Mouse (Mus musculus) T-helper 1 cell (primary cell): ENCODE results near the gene Traf2.

ENCODE experiments used
- in situ Hi-C: fragments of 300-600 bp; cut with MboI, MseI; formaldehyde crosslinking; loops from one replicate; pipeline ENCODE4 v1.15.1; 2025; ENCODE audit warnings: high pct_unique_total_duplicates

Traf2 gene

DNA sequence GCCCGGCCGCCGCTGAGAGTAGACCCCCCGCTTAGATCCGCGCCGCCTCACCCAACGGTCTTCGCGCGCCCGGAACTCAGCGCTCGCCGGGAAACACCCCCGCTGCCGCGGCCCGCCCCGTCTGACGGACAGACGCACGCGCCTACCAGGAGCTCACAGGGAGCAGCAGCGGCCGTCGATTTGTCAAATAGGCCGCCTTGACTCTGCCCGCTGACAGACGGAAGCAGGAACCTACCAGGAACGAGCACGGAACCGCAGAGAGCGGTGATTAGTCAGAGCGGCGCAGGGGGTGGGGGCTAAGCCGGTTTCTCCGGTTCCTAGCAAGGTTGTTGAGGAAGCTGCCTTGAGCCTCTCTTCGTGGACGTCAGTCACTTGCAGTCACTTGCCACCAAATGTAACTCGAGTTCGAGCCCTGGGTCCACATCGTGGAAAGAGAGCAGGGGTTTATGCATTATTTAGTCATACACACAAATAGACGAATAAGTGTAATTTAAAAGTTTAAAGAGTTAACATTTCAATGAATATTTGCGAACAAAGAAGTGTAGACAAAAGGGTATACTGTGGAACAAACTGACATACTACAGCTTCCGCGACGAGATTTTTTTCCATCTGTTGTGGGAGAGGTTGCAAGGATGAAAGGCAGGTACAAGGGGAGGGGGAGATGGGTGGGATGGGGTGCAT, at the start of gene Traf2:
TSS of gene Traf2 (minus strand) at position 130 of the 681 bp plus-strand sequence.
- in situ Hi-C loops, result no loop called here

DNA sequence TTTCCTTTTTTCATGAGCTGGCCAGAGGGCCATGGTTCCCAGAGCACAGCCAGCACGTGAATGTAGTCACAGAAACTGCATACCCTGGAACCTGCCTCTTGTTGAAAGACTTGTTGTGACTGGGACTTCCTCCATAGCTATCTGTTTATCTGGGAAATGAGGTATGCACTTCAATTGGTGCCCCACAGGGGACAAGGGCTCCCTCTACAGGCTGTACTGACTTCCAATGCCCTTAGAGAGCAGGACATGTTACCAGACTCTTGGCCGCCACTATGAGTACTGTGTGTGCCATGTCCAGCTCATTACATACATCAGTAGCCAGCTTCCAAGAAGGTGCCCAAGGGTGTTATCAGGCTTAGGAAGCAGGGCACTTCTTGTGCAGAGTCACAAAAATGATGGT, 45.1 kb upstream of the Traf2 start:
- in situ Hi-C loops, result no loop called here

DNA sequence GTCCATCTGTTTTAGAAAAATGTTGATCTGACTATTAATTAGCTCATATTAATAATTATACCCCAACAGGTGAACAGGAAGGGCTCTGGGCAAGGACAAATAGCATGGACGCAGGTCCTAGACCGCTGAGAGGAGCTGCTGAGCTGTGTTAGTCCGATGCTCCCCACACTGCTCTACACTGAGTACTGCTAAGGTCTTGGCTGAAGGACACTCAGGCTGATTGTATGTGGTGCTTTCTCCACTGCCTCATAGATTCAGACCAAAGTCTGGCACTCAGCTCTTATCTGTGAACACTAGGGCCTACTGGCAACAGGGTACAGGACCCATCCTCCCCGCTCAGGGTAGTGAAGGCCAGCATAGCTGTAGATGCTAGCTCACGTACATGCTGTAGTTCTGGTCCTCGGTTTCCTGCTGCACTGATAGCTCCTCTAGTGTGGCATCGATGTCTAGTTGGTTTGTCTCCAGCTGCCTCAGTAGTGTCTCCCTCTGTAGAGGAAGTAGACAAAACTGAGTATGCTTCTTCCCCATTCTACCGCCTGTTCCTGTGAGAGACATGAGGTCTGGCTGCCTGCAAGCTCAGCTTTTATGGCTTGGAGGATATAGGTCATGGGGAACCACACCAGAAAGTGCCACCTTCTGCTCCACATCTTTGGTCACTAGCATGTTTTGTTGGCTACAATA, 41.6 kb upstream of the Traf2 start:
- in situ Hi-C loops, result no loop called here

DNA sequence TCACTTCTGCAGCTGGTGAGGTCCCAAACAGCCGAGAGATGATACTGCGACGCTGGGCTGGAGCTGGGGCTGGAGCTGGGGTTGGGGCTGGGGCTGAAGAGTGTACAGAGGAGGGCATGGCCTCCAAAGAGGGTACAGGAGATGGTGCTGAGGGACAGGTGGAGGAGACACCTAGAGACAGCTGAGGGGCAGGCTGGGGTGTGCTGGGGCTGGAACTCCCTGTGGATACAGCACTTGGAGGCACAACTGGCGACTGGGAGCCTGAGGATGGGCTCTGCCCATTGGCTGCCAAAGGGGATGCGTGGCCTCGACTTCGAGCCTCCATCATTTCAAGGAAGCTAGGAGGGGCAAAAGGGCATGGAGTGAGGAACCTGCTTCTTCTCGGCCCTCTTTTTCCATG, 40.5 kb upstream of the Traf2 start:
- in situ Hi-C loops, result no loop called here

DNA sequence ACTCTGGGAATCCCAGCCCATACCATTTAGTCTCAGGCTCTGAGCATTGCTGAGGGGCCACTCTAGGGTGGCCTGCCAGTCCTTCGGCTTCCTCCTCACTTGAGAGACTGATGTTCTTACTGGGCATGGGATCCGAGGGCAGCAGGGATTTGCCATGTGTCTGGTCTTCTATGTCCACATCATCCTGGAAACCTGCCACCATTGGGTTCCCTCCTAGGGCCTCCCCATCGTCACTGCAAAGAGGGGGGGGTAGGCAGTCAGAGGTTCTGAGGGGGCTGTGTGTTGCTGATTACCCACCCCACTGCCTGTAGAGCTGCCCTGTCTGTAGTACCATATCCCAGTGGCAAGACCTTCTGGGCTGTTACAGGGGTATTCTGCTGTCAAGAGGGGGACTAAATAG, 38.9 kb upstream of the Traf2 start:
- in situ Hi-C loops, result no loop called here

DNA sequence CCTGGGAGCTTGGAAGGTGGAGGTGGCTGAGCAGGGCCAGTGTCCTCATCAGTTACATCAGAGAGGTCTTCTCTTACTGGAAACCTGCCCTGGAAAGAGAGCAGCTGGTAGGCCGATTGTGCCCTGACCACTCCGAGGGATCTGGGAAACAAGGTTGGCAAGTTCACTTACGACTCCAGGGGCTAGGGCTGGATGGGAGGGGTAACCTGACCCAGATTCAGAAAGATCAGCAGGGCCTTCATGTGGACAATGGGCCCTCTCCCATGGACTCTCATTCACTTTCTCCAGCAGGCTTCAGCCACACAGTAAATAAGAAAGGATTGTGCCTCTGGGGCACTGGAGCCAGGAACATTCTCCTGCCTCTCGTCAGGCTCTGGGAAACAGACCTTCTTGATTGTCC, 38.1 kb upstream of the Traf2 start:
- in situ Hi-C loops, result no loop called here

DNA sequence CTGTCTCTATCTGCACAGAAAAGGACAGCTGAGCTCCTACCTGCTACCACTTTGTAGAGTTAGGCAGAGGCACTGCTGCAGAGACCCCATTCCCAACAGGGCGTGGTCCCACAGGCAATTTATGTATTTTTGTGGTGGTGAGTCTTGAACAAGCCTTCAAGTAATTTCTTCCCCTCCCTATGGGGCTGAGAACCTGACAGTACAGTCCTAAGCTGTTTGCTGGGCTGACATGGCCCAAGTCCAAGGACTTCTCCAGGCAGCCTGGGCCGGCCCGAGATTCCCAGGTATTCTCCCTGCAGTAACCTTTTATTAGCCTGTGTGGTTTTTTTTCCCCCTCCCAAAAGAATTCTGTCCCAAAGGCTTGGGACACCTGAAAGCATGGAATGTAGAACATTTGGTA, 37.4 kb upstream of the Traf2 start:
- in situ Hi-C loops, result no loop called here

DNA sequence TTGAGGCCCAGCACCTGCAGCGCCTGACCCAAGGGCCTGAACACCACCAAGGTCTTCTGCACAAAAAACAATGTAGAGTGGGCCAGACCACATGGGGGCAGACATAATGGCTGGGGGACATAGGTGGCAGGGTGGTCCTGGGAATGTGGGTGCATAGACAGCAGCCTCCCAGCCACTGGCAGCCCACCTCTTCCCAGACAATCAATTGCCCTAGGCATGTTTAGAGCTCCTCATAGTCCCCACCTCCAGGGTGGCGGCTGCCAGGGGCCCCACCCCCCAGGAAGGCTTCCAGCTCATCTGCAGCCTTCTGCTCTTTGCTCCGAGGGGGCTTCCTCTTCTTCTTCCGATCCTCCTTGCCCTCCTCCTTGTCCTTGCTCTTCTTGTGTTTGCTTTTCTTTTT, 36.8 kb upstream of the Traf2 start:
- in situ Hi-C loops, result no loop called here

DNA sequence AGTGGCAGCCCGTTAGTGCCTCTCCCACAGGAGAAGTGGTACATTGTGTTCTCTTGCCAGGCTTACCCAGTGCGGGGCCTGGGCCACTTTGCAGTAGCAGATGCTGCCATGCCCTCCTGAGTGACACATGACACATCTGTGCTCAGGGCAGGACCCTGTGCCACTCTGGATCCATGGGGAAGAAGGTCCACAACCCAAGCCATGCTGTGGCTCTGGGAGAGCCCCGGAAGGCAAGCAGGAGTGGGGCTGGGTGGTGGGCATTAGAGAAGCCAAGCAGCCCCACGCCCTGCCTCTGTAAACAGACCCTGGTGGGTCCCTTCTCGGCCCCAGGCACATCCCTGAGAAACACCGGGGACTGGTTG, 36.4 kb upstream of the Traf2 start:
- in situ Hi-C loops, result no loop called here

DNA sequence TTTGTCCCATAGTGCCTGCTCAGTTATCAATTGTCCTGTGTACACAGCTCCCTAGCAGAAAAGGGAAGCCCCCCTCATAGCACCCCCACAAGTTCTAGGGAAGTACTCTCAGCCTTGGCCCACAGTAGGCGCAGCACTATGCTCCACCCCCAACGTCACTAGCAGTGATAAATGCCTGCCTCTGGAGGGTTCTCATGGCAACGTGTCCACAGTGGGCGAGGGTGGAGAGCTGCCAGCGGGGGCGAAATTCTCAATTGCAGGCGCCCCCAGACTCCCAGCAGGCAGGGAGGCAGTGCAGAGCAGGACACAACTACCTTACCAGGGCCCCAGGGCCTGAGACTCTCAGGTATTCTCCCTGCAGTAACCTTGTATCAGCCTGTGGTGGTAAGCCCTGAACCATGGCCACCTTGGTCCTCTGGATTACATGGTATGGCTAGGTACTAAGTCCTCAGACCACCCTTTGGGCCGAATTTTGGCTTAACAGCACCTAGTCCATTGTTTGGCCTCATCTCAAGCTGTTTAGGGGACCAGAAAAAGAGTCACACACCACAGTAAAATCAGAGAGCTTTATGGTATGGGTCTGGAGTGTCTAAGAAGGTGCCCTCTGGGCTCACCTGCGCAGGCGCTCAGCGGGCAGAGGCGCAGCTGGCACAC, 35.9 kb upstream of the Traf2 start:
- in situ Hi-C loops, result no loop called here

DNA sequence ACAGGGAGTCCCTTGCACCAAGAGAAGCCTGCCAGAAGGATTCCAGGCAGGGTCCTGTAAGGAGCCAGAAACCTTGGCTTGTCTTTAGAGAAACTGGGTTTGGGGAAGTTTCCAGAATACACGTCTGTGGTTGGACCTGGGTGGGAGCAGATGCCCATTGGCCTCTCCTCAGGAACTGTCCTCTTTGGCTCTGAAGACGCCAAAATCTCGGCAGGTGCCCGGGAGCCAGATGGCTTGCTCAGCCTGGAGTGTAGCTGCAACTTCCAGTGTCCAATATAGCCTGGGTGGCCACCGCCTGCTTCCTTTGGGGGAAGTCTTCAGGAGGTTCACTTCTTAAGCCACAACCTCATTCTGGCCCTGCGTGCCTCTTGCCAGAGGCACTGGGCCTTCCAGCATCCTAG, 35.2 kb upstream of the Traf2 start:
- in situ Hi-C loops, result no loop called here

DNA sequence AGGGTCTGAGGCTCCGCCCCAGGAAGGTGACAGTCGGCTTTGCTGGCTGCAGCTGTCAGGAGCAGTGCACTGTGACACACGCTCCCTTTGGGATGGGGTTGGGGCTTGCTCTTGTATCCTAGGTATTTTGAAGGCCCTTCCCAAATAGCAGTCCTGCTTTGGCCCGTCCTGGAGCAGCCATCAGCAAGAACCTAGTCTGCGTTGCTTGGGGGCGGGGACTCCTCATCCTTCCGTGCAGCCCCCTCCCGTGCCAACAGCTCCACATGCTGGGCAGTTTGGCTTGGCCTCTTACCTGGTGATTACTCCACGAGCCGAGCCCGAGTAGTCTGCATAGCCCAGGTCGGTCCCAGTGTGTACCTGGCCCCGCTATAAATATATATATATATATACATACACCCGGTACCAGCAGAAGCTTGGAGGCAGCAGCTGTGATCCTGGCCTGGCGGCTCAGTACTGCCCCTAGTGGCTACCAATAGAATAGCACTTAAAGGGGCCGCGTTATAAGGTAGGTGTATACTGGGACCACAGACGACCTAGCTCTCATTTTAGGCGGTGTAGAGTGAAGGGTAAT, 34.6 kb upstream of the Traf2 start, which contains the start of gene Ajm1:
TSS of gene Ajm1 (minus strand) at position 464 of the 571 bp plus-strand sequence.
- in situ Hi-C loops, result no loop called here

DNA sequence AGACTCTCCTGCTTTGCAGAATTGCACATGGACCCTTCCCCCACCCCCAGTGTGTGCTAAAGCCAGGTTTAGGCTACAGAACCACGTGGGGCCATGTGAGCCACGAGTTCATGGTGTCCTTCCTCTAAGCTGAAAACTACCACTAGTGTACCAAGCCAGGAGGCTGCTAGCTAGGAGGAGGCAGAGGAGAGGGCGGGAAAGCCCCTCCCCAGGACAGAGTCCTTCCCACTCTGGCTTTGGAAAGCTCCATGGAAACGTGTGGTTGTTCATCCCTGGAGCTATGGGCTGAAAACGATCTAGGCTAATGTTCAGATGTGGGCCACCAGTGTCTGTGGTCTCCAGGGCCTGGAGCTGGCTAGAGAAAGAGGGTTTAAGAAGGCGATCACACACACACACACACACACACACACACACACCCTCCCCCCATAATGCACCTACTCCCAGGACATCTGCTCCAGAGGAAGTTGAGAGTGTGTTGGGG, 33.9 kb upstream of the Traf2 start:
- in situ Hi-C loops, result no loop called here

DNA sequence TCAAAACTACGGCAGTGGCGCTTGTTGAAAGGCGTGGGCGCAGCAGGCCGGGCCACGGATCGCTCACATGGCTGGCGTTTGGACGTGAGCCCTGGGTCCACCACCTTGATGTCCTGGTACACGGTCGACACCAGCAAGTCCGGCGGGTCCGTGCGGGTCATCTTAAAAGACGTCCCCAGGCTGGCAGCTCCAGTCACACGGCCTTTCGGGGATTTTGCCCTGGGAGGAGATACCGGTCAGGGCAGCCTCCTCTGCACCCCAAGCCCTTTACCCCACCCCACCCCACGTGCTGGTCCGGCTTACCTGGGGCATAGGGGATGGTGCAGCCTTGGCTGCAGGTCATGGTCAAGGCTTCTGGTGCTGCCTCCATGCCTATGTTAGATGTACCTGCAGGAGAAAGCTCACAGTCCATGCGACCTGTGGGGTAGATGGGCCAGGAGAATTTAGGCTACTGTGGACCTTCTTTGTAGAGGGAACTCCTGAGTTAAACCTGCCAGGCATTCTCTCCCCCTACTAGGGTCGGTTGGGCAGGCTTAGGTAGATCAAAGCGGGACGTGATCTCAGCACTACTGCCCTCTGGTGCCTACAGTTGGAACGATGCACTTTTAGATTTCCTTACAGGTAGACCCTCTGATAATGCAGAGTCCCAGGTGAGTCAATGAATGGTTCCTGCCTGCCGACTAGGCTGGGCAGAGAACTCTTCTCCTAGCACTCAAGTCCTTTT, 33.2 kb upstream of the Traf2 start:
- in situ Hi-C loops, result no loop called here

DNA sequence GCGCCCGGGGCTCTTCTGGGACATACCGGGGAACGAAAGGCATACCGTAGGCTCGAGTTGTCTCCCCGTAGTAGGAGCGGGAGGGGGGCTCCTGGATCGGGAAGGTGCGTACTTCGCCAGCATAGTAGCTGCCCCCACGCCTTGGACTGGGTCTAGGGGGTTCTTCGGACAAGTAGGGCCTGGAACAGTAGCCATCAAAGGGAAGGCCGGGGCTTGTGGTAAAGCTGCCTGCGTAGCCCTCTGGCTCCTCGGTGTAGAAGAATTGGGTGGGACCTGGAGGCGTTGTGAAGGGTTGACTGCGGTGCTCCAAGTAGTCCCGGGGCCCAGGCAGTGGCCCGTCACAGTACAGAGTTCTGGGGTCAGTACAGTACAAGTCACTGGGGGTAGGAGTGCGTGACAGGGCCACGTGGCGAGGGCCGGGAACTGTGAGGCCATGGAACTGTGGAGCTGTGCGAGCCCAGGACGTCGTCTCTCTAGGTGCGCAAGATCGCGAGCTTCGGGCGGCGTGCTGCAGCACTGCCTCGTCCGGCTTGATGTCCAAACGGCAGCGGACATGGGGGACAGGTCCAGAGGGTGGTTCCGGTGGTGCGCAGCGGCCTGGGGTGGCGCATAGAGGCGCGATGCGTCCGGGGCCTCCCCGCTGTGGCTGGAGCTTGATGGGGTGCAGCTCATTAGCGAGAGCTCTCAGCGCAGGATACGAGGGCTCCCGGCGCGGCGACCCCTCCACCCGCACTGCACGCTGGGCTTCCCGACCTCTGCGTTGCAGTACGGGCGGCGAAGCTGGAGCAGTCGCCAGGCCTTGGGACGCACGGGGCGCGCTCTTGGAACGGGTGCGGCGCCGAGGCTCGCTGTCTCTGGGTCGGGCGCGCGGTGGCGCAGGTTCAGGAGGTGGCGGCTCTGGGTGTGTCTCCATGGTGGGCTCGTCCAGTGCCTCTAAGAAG, 32.3 kb upstream of the Traf2 start:
- in situ Hi-C loops, result no loop called here

DNA sequence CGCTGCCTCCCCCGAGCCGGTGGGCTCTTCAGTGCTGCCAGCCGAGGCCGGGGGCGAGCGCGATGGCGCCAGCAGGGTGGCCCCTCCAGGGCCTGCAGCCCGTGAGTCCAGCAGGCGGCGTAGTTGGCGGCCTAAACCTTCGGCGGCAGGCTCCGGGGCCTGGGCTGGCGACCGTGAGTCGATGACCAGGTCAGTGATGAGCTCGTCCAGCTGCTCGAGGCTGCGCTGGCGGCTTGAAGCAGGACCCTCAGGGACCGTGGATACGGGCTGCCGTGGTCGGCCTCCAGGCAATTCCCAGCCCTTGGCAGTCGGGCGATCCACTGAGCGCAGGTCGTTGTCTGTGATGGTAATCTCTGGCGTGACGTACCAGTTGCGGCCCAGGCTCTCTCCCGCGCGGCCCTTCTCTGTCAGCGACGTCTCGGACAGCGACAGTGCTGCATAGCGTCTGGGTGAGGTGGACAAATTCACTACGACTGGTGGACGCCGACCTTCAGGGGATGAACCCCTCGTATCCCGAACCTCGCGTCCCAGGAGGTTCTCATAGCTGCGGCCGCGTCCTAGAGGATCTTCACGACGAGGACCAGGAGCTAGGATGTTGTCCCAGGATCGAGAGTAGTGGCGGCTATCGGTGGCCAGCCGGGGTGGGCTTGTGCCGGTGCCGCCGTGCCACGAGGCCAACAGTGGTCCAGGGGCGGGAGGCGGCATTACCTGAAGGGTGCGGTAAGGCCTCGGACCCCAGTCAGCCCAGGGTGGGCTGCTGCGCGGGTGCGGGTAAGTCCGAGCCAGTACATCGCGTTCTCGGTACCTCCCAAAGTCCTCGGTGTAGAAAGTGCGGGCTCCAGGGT, 31.4 kb upstream of the Traf2 start:
- in situ Hi-C loops, result no loop called here

DNA sequence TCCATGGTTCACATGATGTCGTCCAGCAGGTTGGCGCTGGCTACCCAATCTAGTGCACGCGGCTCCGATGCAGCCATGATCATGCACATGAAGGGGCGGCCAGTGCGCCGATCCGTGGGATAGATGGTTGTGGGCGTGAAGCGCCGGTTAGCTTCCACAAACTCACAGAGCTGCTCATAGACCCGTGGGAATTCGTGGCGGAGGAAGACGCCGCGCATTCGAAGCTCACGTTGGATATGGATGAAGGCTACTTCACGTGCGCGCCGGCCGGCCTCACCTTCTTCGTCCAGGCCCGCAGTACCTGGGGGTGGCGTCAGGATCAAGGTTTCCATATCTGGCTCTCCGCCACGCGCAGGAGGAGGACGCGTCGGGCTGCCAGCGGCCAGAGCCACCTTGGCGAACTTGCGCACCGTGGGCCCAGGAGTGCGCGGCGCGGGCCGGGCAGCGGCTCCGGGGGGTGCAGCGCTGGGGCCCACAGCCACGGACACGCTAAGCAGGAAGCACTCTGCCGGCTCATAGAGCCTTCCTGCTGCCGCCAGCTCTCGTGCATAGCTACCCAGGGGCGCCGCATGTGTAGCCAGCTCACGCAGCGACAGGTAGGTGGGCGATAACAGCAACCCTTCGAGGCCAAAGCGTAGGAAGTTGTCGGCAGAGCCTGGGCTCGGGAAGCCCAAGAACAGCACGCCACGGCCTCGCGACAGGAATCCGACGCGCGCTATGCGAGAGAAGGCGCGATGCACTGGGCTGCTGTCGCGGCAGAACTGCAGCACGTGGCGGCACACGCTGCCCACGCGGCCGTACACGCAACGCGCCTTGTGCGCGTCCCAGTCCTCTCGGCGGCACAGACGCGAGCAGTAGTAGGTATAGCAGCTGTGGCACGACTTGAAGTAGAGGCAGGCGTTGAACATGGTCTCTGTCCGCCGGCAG, 30.5 kb upstream of the Traf2 start:
- in situ Hi-C loops, result no loop called here

DNA sequence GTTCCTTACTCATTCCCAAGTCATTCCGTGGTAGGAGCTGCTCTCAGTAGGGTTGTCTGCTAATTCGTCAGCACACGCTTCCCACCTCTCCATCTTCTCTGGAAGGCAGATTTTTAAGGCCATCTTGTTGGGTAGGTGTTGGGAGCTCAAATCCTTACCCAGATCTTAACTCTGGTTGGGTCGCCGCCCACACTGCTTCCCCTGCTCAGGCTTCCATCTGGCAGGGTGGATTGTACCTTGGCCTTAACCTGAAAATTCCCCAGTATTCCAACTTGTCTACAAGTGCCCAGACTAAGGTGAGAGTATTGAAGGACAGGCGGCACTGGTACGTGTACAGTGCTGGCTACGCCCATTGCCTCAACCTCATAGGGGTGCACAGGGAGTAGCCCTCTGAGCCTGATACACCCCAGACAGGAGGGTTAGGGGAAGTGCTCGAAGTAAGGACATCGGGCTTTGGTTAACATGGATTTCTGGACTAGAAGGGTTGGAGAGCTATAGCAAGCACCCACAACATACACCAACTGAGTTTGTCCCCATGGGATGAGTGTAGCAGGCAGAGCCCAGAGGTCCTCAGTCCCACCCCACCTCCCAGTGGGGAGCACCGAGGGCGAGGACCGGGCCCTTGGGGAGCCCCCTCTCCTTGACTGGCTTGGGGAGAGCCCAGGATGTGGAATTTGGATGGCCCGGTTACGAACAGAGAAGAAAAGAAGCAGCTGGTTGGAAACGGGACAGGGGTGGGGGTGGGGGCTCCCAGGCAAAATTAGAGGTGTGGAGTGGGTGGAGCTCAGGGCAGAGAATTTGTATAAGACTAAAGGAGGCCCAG, 29.5 kb upstream of the Traf2 start:
- in situ Hi-C loops, result no loop called here
